Mouse (Mus musculus) MEL (cell line): ENCODE results near the gene Ppfibp1. TPM values are rescaled to one million over a fixed set of nuclear protein-coding genes. Genes with fewer than 3 reads are reported as not detected.
A peak's percentile ranks its signal among the peaks of the same experiment; 100 is the strongest.

Experiments
- DNase-seq: peaks from one replicate; pipeline ENCODE4 v3.0.0; 2011; ENCODE audit warnings: low read depth, low spot score
- H3K27ac ChIP-seq: 2 replicates; pipeline ENCODE4 v1.5.1; 2012; ENCODE audit warnings: low read depth, mild to moderate bottlenecking, control low read depth, low read length, moderate library complexity; ENCODE audit not compliant: control insufficient read depth
- H3K27me3 ChIP-seq, 2 experiments: fragments of 150-350 bp in 1 of 2; sonication (generic) in 1 of 2; 2 replicates each; pipeline ENCODE4 v1.6.1; 2012; ENCODE audit warnings: low read length in 2 of 2, mild to moderate bottlenecking in 2 of 2, improper control_type of control experiment in 1 of 2, moderate library complexity in 1 of 2; ENCODE audit not compliant: insufficient read depth in 2 of 2, control insufficient read depth in 1 of 2
- H3K36me3 ChIP-seq, 2 experiments: 2 replicates each; pipeline ENCODE4 v1.6.1; 2012 to 2014; ENCODE audit warnings: low read length in 2 of 2, improper control_type of control experiment in 1 of 2, inconsistent platforms in 1 of 2, mild to moderate bottlenecking in 1 of 2; ENCODE audit not compliant: insufficient read depth in 2 of 2, control insufficient read depth in 1 of 2
- H3K4me1 ChIP-seq, 2 experiments: fragments of 150-350 bp in 1 of 2; sonication (generic) in 1 of 2; 2 replicates each; pipeline ENCODE4 v1.6.1; 2012; ENCODE audit warnings: low read length in 2 of 2, improper control_type of control experiment in 1 of 2, mild to moderate bottlenecking in 1 of 2; ENCODE audit not compliant: insufficient read depth in 2 of 2, control insufficient read depth in 1 of 2
- H3K4me3 ChIP-seq, 2 experiments: fragments of 150-350 bp in 1 of 2; sonication (generic) in 1 of 2; 2 replicates each; pipeline ENCODE4 v1.5.1; 2012; ENCODE audit warnings: low read depth in 2 of 2, low read length in 2 of 2, mild to moderate bottlenecking in 2 of 2, moderate library complexity in 2 of 2, control low read depth in 1 of 2, improper control_type of control experiment in 1 of 2; ENCODE audit not compliant: control insufficient read depth in 1 of 2, insufficient read depth in 1 of 2
- H3K79me2 ChIP-seq: 2 replicates; pipeline ENCODE4 v1.6.1; 2012; ENCODE audit warnings: mild to moderate bottlenecking, low read length, moderate library complexity; ENCODE audit not compliant: control insufficient read depth, poor library complexity, insufficient read depth
- H3K9ac ChIP-seq: 2 replicates; pipeline ENCODE4 v1.6.1; 2012; ENCODE audit warnings: low read depth, mild to moderate bottlenecking, control low read depth, low read length, moderate library complexity; ENCODE audit not compliant: control insufficient read depth, poor library complexity, severe bottlenecking
- H3K9me3 ChIP-seq: fragments of 150-350 bp; sonication (generic); replicated peaks from 2 replicates; pipeline ENCODE4 v1.6.1; 2012; ENCODE audit warnings: mild to moderate bottlenecking, low read length, improper control_type of control experiment, moderate library complexity; ENCODE audit not compliant: insufficient read depth
- CHD1 ChIP-seq: IDR thresholded peaks from 2 replicates; pipeline ENCODE4 v1.6.1; 2012; ENCODE audit warnings: low read depth, mild to moderate bottlenecking, inconsistent platforms, low read length, improper control_type of control experiment
- CHD2 ChIP-seq: IDR thresholded peaks from 2 replicates; pipeline ENCODE4 v1.6.1; 2011; ENCODE audit warnings: low read length, improper control_type of control experiment
- CTCF ChIP-seq, 3 experiments: IDR thresholded peaks in 2 of 3; conservative IDR thresholded peaks in 1 of 3; 2 replicates each; pipeline ENCODE4 v1.5.1; 2011 to 2012; ENCODE audit warnings: low read length in 3 of 3, low read depth in 2 of 3, mild to moderate bottlenecking in 2 of 3, improper control_type of control experiment in 1 of 3, inconsistent platforms in 1 of 3, mixed read lengths in 1 of 3, moderate library complexity in 1 of 3; ENCODE audit not compliant: control insufficient read depth in 1 of 3, insufficient read depth in 1 of 3, poor library complexity in 1 of 3, severe bottlenecking in 1 of 3
- ELF1 ChIP-seq: IDR thresholded peaks from 2 replicates; pipeline ENCODE4 v1.6.1; 2014; ENCODE audit warnings: low read depth, mild to moderate bottlenecking, inconsistent platforms, low read length, improper control_type of control experiment, moderate library complexity
- ETS1 ChIP-seq: IDR thresholded peaks from 2 replicates; pipeline ENCODE4 v1.6.1; 2012; ENCODE audit warnings: low read depth, mild to moderate bottlenecking, inconsistent platforms, low read length, improper control_type of control experiment, moderate library complexity
- GATA1 ChIP-seq: IDR thresholded peaks from 2 replicates; pipeline ENCODE4 v1.6.1; 2011; ENCODE audit warnings: low read depth, low read length, improper control_type of control experiment
- HCFC1 ChIP-seq: IDR thresholded peaks from 2 replicates; pipeline ENCODE4 v1.6.1; 2012; ENCODE audit warnings: low read depth, mild to moderate bottlenecking, inconsistent platforms, low read length, improper control_type of control experiment, moderate library complexity
- JUND ChIP-seq: IDR thresholded peaks from 2 replicates; pipeline ENCODE4 v1.6.1; 2011; ENCODE audit warnings: low read depth, mild to moderate bottlenecking, improper control_type of control experiment, low read length
- MAFK ChIP-seq: IDR thresholded peaks from 2 replicates; pipeline ENCODE4 v1.6.1; 2011; ENCODE audit warnings: low read depth, mild to moderate bottlenecking, low read length, improper control_type of control experiment, borderline replicate concordance
- MAX ChIP-seq: IDR thresholded peaks from 2 replicates; pipeline ENCODE4 v1.6.1; 2011; ENCODE audit warnings: low read length, improper control_type of control experiment
- MEF2A ChIP-seq: IDR thresholded peaks from 2 replicates; pipeline ENCODE4 v1.6.1; 2014; ENCODE audit warnings: low read depth, mild to moderate bottlenecking, inconsistent platforms, low read length, improper control_type of control experiment; ENCODE audit not compliant: poor library complexity, insufficient replicate concordance, severe bottlenecking; ENCODE audit errors: extremely low read depth
- NELFE ChIP-seq: IDR thresholded peaks from 2 replicates; pipeline ENCODE4 v1.6.1; 2011; ENCODE audit warnings: low read depth, low read length, improper control_type of control experiment
- NRF1 ChIP-seq: IDR thresholded peaks from 2 replicates; pipeline ENCODE4 v1.6.1; 2014; ENCODE audit warnings: low read depth, mild to moderate bottlenecking, inconsistent platforms, low read length, improper control_type of control experiment, moderate library complexity; ENCODE audit not compliant: poor library complexity, insufficient read depth, severe bottlenecking
- POLR2AphosphoS2 ChIP-seq: IDR thresholded peaks from 2 replicates; pipeline ENCODE4 v1.6.1; 2011; ENCODE audit warnings: low read length, improper control_type of control experiment
- POLR2AphosphoS5 ChIP-seq: IDR thresholded peaks from 2 replicates; pipeline ENCODE4 v1.6.1; 2012; ENCODE audit warnings: low read depth, borderline replicate concordance, mild to moderate bottlenecking, inconsistent platforms, low read length, moderate library complexity, mixed read lengths
- RAD21 ChIP-seq: IDR thresholded peaks from 2 replicates; pipeline ENCODE4 v1.6.1; 2011; ENCODE audit warnings: mild to moderate bottlenecking, low read depth, low read length, improper control_type of control experiment
- RCOR1 ChIP-seq: IDR thresholded peaks from 2 replicates; pipeline ENCODE4 v1.6.1; 2012; ENCODE audit warnings: low read depth, mild to moderate bottlenecking, inconsistent platforms, low read length, improper control_type of control experiment
- SIN3A ChIP-seq: IDR thresholded peaks from 2 replicates; pipeline ENCODE4 v1.6.1; 2012; ENCODE audit warnings: low read length, improper control_type of control experiment, inconsistent platforms
- SMC3 ChIP-seq: IDR thresholded peaks from 2 replicates; pipeline ENCODE4 v1.6.1; 2011; ENCODE audit warnings: low read depth, low read length, improper control_type of control experiment
- TCF12 ChIP-seq: IDR thresholded peaks from 2 replicates; pipeline ENCODE4 v1.6.1; 2014; ENCODE audit warnings: low read depth, mild to moderate bottlenecking, inconsistent platforms, low read length, improper control_type of control experiment, moderate library complexity
- USF2 ChIP-seq, 2 experiments: IDR thresholded peaks; 2 replicates each; pipeline ENCODE4 v1.6.1; 2011 to 2012; ENCODE audit warnings: improper control_type of control experiment in 2 of 2, low read length in 2 of 2, borderline replicate concordance in 1 of 2, inconsistent platforms in 1 of 2, low read depth in 1 of 2, mild to moderate bottlenecking in 1 of 2; ENCODE audit not compliant: insufficient read depth in 1 of 2
- ZC3H11A ChIP-seq: IDR thresholded peaks from 2 replicates; pipeline ENCODE4 v1.6.1; 2012; ENCODE audit warnings: low read depth, mild to moderate bottlenecking, inconsistent platforms, low read length, improper control_type of control experiment
- ZKSCAN1 ChIP-seq: IDR thresholded peaks from 2 replicates; pipeline ENCODE4 v1.6.1; 2012; ENCODE audit warnings: low read depth, mild to moderate bottlenecking, inconsistent platforms, low read length, improper control_type of control experiment, moderate library complexity
- ZNF384 ChIP-seq: IDR thresholded peaks from 2 replicates; pipeline ENCODE4 v1.6.1; 2012; ENCODE audit warnings: low read depth, mild to moderate bottlenecking, inconsistent platforms, low read length, improper control_type of control experiment
- polyA plus RNA-seq, 2 experiments: library from polyadenylated mRNA; stranded (reverse) in 1 of 2; unstranded in 1 of 2; fragments of >175 nt in 1 of 2; fragments of >200 nt in 1 of 2; gene quantifications; 2 replicates each; pipeline versions ENCODE4 v1.2.1 to v1.2.4; 2012; ENCODE audit warnings: low replicate concordance in 2 of 2, low read depth in 1 of 2; ENCODE audit not compliant: insufficient read length in 2 of 2, insufficient read depth in 1 of 2, missing spikeins in 1 of 2
- total RNA-seq: library from RNA; depleted of rRNA; stranded (reverse); fragments of 300-350 nt; gene quantifications from 2 replicates; pipeline ENCODE4 v1.2.3, GENCODE M21; 2012

The Ppfibp1 gene
- total and polyA plus RNA-seq, 3 experiments: 12.2 to 14.6 TPM; not detected in 1

GRCm38 (mm10) chr6:146876820-146877219 is 11.5 kb upstream of the Ppfibp1 start:
- TF ChIP-seq TCF12 (no peak), MAX (no peak), HCFC1 (no peak), CHD2 (no peak), ELF1 (no peak), JUND (no peak), POLR2AphosphoS2 (no peak), ZNF384 (no peak), CTCF (IDR thresholded peaks at IDR 0.05 in 2 of 3, conservative IDR thresholded peaks at IDR 0.05 in 1 of 3; ENCODE audit: control insufficient read depth in 1 of 3, insufficient read depth in 1 of 3, low read depth in 2 of 3, low read length in 3 of 3, poor library complexity in 1 of 3, severe bottlenecking in 1 of 3) (peak; percentile 28 to 30 (median 28); a peak in 5 of 6 replicates), RAD21 (peak; percentile 4), SMC3 (0 out of 2 replicates have a peak, but pooled peaks have one; percentile 16), ZC3H11A (no peak)
- Histone ChIP-seq H3K27me3 (no peaks in the 10 kb centered on the region), H3K4me3 (no peak overlapping the region), H3K9ac (no peak overlapping the region), H3K27ac (no peak overlapping the region), H3K36me3 (peaks cover 0 to 15% of the 10 kb centered on the region in 2 experiments; a peak in 2 of 4 replicates), H3K79me2 (no peaks in the 10 kb centered on the region), H3K4me1 (peaks cover 9 to 28% of the 10 kb centered on the region in 2 experiments), H3K9me3 (no peaks in the 10 kb centered on the region)
- no peak for DNase-seq

GRCm38 (mm10) chr6:146877425-146878045 is 10.8 kb upstream of the Ppfibp1 start:
- no peaks in the 10 kb centered on the region for H3K27me3 ChIP-seq
- no peaks in the 10 kb centered on the region for H3K9me3 ChIP-seq
- H3K36me3 ChIP-seq: peaks cover 0 to 7% of the 10 kb centered on the region in 2 experiments; a peak in 2 of 4 replicates
- peaks cover 5 to 21% of the 10 kb centered on the region in 2 experiments for H3K4me1 ChIP-seq
- DNase-seq: no peak
- H3K4me3 ChIP-seq: no peak overlapping the region
- H3K27ac ChIP-seq: no peak overlapping the region
- TF ChIP-seq ZNF384 (no peak), GATA1 (no peak), NELFE (no peak), TCF12 (no peak), POLR2AphosphoS5 (no peak), USF2 (IDR thresholded peaks at IDR 0.05; ENCODE audit: borderline replicate concordance in 1 of 2, insufficient read depth in 1 of 2, low read depth in 1 of 2, low read length in 2 of 2) (no peak), POLR2AphosphoS2 (no peak), MAFK (no peak), ELF1 (no peak), NRF1 (no peak), RAD21 (no peak), ETS1 (no peak), RCOR1 (no peak), ZC3H11A (no peak), SIN3A (no peak), CHD1 (no peak), MEF2A (no peak), ZKSCAN1 (no peak), HCFC1 (no peak)
- TF ChIP-seq, all 39 proteins: peak for 0
- Histone ChIP-seq H3K9ac (no peak overlapping the region), H3K79me2 (no peaks in the 10 kb centered on the region)
